Mouse (Mus musculus) CH12.LX (cell line): ENCODE results near the gene AI464131. TPM values are rescaled to one million over a fixed set of nuclear protein-coding genes. Genes with fewer than 3 reads are reported as not detected.

Experiments
- DNase-seq: peaks from one replicate; pipeline ENCODE4 v3.0.0-alpha.2; 2013; ENCODE audit errors: extremely low read depth
- H3K27ac ChIP-seq: 2 replicates; pipeline ENCODE4 v1.5.1; 2012; ENCODE audit warnings: low read depth, mild to moderate bottlenecking, control low read depth, moderate library complexity; ENCODE audit not compliant: insufficient read depth
- H3K27me3 ChIP-seq: replicated peaks from 2 replicates; pipeline ENCODE3; 2012; ENCODE audit warnings: inconsistent platforms
- H3K36me3 ChIP-seq, 2 experiments: replicated peaks in 1 of 2; 2 replicates each; pipeline versions ENCODE3 to v1.6.1; 2012; ENCODE audit warnings: inconsistent platforms in 1 of 2, low read length in 1 of 2, mild to moderate bottlenecking in 1 of 2, mixed read lengths in 1 of 2, moderate library complexity in 1 of 2; ENCODE audit not compliant: control insufficient read depth in 1 of 2, insufficient read depth in 1 of 2
- H3K4me1 ChIP-seq, 2 experiments: 2 replicates each; pipeline ENCODE4 v1.6.1; 2012; ENCODE audit warnings: inconsistent platforms in 1 of 2, moderate library complexity in 1 of 2; ENCODE audit not compliant: insufficient read depth in 2 of 2, control insufficient read depth in 1 of 2
- H3K4me2 ChIP-seq: 2 replicates; pipeline ENCODE4 v1.6.1; 2012; ENCODE audit warnings: low read depth, mild to moderate bottlenecking, control low read depth; ENCODE audit not compliant: poor library complexity, insufficient read depth, severe bottlenecking
- H3K4me3 ChIP-seq, 3 experiments: fragments of 150-350 bp in 1 of 3; sonication (generic) in 1 of 3; replicated peaks in 1 of 3; 2 replicates each; pipeline versions ENCODE3 to v1.5.1; 2011 to 2012; ENCODE audit warnings: low read depth in 2 of 3, low read length in 2 of 3, mild to moderate bottlenecking in 2 of 3, moderate library complexity in 2 of 3, control low read depth in 1 of 3, improper control_type of control experiment in 1 of 3, inconsistent platforms in 1 of 3, mixed read lengths in 1 of 3; ENCODE audit not compliant: poor library complexity in 1 of 3
- H3K79me2 ChIP-seq: replicated peaks from 2 replicates; pipeline ENCODE4 v1.6.1; 2012; ENCODE audit warnings: mild to moderate bottlenecking, moderate library complexity; ENCODE audit not compliant: control insufficient read depth, poor library complexity, insufficient read depth, severe bottlenecking; ENCODE audit errors: extremely low read depth
- H3K9ac ChIP-seq: 2 replicates; pipeline ENCODE4 v1.6.1; 2012; ENCODE audit warnings: low read depth, mild to moderate bottlenecking, control low read depth, moderate library complexity; ENCODE audit not compliant: insufficient read depth
- H3K9me3 ChIP-seq: replicated peaks from 2 replicates; pipeline ENCODE3; 2012; ENCODE audit warnings: low read length, inconsistent platforms, mixed read lengths
- BHLHE40 ChIP-seq: IDR thresholded peaks from 2 replicates; pipeline ENCODE4 v1.6.1; 2011; ENCODE audit warnings: mild to moderate bottlenecking, low read depth, low read length, improper control_type of control experiment
- CHD2 ChIP-seq: IDR thresholded peaks from 2 replicates; pipeline ENCODE4 v1.6.1; 2011; ENCODE audit warnings: low read length, improper control_type of control experiment
- CTCF ChIP-seq, 2 experiments: IDR thresholded peaks in 1 of 2; conservative IDR thresholded peaks in 1 of 2; 2 replicates each; pipeline ENCODE4 v1.5.1; 2011 to 2012; ENCODE audit warnings: low read depth in 2 of 2, low read length in 2 of 2, improper control_type of control experiment in 1 of 2, inconsistent platforms in 1 of 2, mild to moderate bottlenecking in 1 of 2, moderate library complexity in 1 of 2
- E2F4 ChIP-seq: IDR thresholded peaks from 2 replicates; pipeline ENCODE4 v1.6.1; 2011; ENCODE audit warnings: low read depth, low read length, improper control_type of control experiment; ENCODE audit not compliant: insufficient replicate concordance
- ELF1 ChIP-seq: IDR thresholded peaks from 2 replicates; pipeline ENCODE4 v1.6.1; 2014; ENCODE audit warnings: low read depth, mild to moderate bottlenecking, inconsistent platforms, low read length, improper control_type of control experiment
- ETS1 ChIP-seq: conservative IDR thresholded peaks from 2 replicates; pipeline ENCODE4 v1.6.1; 2012; ENCODE audit warnings: low read depth, mild to moderate bottlenecking, inconsistent platforms, low read length, improper control_type of control experiment, moderate library complexity
- GABPA ChIP-seq: IDR thresholded peaks from 2 replicates; pipeline ENCODE4 v1.6.1; 2012; ENCODE audit warnings: low read depth, low read length, improper control_type of control experiment, inconsistent platforms; ENCODE audit not compliant: insufficient replicate concordance
- IRF4 ChIP-seq: IDR thresholded peaks from 2 replicates; pipeline ENCODE4 v1.6.1; 2014; ENCODE audit warnings: low read depth, mild to moderate bottlenecking, inconsistent platforms, low read length, improper control_type of control experiment
- JUN ChIP-seq: IDR thresholded peaks from 2 replicates; pipeline ENCODE4 v1.6.1; 2011; ENCODE audit warnings: low read depth, mild to moderate bottlenecking, low read length, improper control_type of control experiment, moderate library complexity; ENCODE audit not compliant: insufficient read depth
- JUND ChIP-seq: conservative IDR thresholded peaks from 2 replicates; pipeline ENCODE4 v1.6.1; 2011; ENCODE audit warnings: low read depth, low read length, improper control_type of control experiment
- KAT2A ChIP-seq: IDR thresholded peaks from 2 replicates; pipeline ENCODE4 v1.6.1; 2012; ENCODE audit warnings: low read length, improper control_type of control experiment, inconsistent platforms; ENCODE audit not compliant: insufficient replicate concordance
- MAX ChIP-seq: IDR thresholded peaks from 2 replicates; pipeline ENCODE4 v1.6.1; 2011; ENCODE audit warnings: low read length, improper control_type of control experiment
- MEF2A ChIP-seq: IDR thresholded peaks from 2 replicates; pipeline ENCODE4 v1.6.1; 2014; ENCODE audit warnings: low read depth, mild to moderate bottlenecking, inconsistent platforms, low read length, improper control_type of control experiment, borderline replicate concordance
- NELFE ChIP-seq: IDR thresholded peaks from 2 replicates; pipeline ENCODE4 v1.6.1; 2011; ENCODE audit warnings: low read depth, low read length, improper control_type of control experiment
- NRF1 ChIP-seq: IDR thresholded peaks from 2 replicates; pipeline ENCODE4 v1.6.1; 2014; ENCODE audit warnings: low read depth, mild to moderate bottlenecking, inconsistent platforms, low read length, improper control_type of control experiment, moderate library complexity
- PAX5 ChIP-seq: IDR thresholded peaks from 2 replicates; pipeline ENCODE4 v1.6.1; 2012; ENCODE audit warnings: low read length, inconsistent platforms, mixed read lengths
- POLR2AphosphoS2 ChIP-seq: IDR thresholded peaks from 2 replicates; pipeline ENCODE4 v1.6.1; 2011; ENCODE audit warnings: low read depth, low read length, improper control_type of control experiment
- RAD21 ChIP-seq: IDR thresholded peaks from 2 replicates; pipeline ENCODE4 v1.6.1; 2011; ENCODE audit warnings: low read depth, mild to moderate bottlenecking, low read length, improper control_type of control experiment, moderate library complexity
- RCOR1 ChIP-seq: conservative IDR thresholded peaks from 2 replicates; pipeline ENCODE4 v1.6.1; 2012; ENCODE audit warnings: low read depth, mild to moderate bottlenecking, inconsistent platforms, low read length, improper control_type of control experiment
- SIN3A ChIP-seq: IDR thresholded peaks from 2 replicates; pipeline ENCODE4 v1.6.1; 2012; ENCODE audit warnings: low read length, improper control_type of control experiment, inconsistent platforms
- SMC3 ChIP-seq: IDR thresholded peaks from 2 replicates; pipeline ENCODE4 v1.6.1; 2011; ENCODE audit warnings: low read depth, low read length, improper control_type of control experiment
- USF1 ChIP-seq: IDR thresholded peaks from 2 replicates; pipeline ENCODE4 v1.6.1; 2014; ENCODE audit warnings: low read depth, mild to moderate bottlenecking, inconsistent platforms, low read length, improper control_type of control experiment
- USF2 ChIP-seq: conservative IDR thresholded peaks from 2 replicates; pipeline ENCODE4 v1.6.1; 2011; ENCODE audit warnings: low read depth, low read length, improper control_type of control experiment
- ZC3H11A ChIP-seq: IDR thresholded peaks from 2 replicates; pipeline ENCODE4 v1.6.1; 2012; ENCODE audit warnings: low read depth, mild to moderate bottlenecking, inconsistent platforms, low read length, improper control_type of control experiment
- ZMIZ1 ChIP-seq: IDR thresholded peaks from 2 replicates; pipeline ENCODE4 v1.6.1; 2012; ENCODE audit warnings: low read depth, mild to moderate bottlenecking, inconsistent platforms, low read length, improper control_type of control experiment
- ZNF384 ChIP-seq: IDR thresholded peaks from 2 replicates; pipeline ENCODE4 v1.6.1; 2012; ENCODE audit warnings: low read depth, low read length, improper control_type of control experiment, inconsistent platforms
- dilution Hi-C: fragments of 300-500 bp; cut with MboI; formaldehyde crosslinking; loops from 2 replicates; pipeline ENCODE4 v1.14.3; 2020; ENCODE audit warnings: low sequenced_read_pairs; ENCODE audit not compliant: extremely low pct_unique_long_range_greater_than_20kb, extremely low pct_ligation_motif_present
- in situ Hi-C: fragments of 300-500 bp; cut with MboI; formaldehyde crosslinking; loops from 3 replicates; pipeline ENCODE4 v1.14.3; 2019; ENCODE audit warnings: low sequenced_read_pairs, low pct_ligation_motif_present, low pct_unique_long_range_greater_than_20kb, mixed read lengths
- polyA plus RNA-seq: library from polyadenylated mRNA; unstranded; fragments of >175 nt; gene quantifications from 2 replicates; pipeline ENCODE4 v1.2.1, GENCODE M21; 2012; ENCODE audit warnings: low read depth; ENCODE audit not compliant: insufficient read length
- total RNA-seq, 2 experiments: library from RNA; depleted of rRNA; stranded (reverse); fragments of 300-350 nt in 1 of 2; fragments of >200 nt in 1 of 2; gene quantifications; 2 replicates each; pipeline ENCODE4 v1.2.3; 2012 to 2014

AI464131 gene
- total and polyA plus RNA-seq, 3 experiments = 0.04 to 0.10 TPM; not detected in 1

DNA sequence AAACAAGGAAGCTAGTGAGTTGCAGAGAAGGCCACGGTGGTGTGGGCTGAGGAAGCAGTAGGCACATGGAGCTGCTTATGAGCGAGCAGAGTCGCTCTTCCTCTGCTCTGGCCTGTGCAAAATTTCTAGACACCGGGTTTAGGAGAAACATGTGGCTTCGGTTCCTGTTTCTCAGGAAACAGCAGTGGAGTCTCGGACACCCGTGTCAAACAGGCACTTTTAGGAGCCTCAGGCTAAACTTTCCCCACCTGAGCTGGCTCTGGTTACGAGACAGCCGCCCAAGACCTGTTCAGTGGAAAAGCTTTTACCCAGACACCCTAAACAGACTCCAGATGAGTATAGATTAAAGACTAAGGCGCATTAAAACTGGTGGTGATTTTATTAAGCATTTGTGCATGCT is 33.7 kb downstream of the AI464131 start:
- Histone ChIP-seq H3K79me2 (no peaks in the 10 kb centered on the region), H3K4me3 (no peak overlapping the region), H3K4me2 (no peak overlapping the region), H3K9ac (no peak overlapping the region), H3K4me1 (peaks cover 0 to 7% of the 10 kb centered on the region in 2 experiments; a peak in 2 of 4 replicates)
- in situ Hi-C loops = no loop called here
- DNase-seq = no peak
- no peak for TF ChIP-seq RAD21
- no peak for TF ChIP-seq ZC3H11A
- TF ChIP-seq KAT2A = no peak
- TF ChIP-seq JUN = no peak
- TF ChIP-seq BHLHE40 = no peak
- TF ChIP-seq PAX5 = no peak
- TF ChIP-seq CHD2 = no peak
- TF ChIP-seq USF2 = no peak
- TF ChIP-seq USF1 = no peak
- no peak for TF ChIP-seq GABPA
- TF ChIP-seq ELF1 = no peak
- TF ChIP-seq IRF4 = no peak
- TF ChIP-seq SMC3 = no peak
- no peak for TF ChIP-seq MEF2A
- TF ChIP-seq JUND = no peak
- no peak for TF ChIP-seq NRF1
- no peak for TF ChIP-seq ETS1
- no peak for TF ChIP-seq NELFE
- TF ChIP-seq, all 38 proteins: peak for 0
- H3K9me3 ChIP-seq = no peaks in the 10 kb centered on the region
- dilution Hi-C loops = no loop called here
- H3K27me3 ChIP-seq = no peaks in the 10 kb centered on the region
- peaks cover 0 to 2% of the 10 kb centered on the region in 2 experiments for H3K36me3 ChIP-seq
- H3K27ac ChIP-seq = no peak overlapping the region

DNA sequence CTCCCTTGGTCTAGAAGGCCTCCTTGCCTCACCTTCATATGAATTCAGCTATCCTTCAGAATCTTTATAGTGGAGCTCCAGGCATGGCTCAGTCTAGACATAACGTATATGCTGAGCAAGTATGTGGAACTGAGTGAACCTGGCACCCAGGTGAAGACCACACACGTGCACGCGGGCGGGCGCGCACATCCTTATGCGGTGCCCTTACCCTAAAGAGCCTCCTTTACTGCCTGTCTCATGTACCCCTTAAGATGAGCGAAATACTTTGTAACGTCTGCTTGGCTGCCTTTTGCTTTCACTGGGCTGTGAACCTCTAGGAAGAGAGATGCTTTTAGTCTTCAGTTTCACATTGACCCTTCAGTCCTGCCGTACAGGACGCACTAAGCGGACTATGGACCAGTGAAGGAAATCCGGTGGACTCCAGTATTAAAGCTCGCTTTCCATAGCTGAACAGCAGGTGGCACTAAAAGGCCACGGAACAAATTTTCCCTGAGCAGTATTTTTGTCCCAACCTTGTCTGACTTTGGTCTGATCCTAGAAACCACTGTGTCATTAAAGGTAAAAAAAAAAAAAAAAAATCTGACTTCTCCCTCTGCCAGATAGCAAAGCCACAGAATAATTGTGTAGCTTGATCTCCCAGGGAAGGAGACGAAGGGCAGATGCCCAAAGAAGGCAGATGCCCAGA is 34.3 kb downstream of the AI464131 start:
- peaks cover 5% of the 10 kb centered on the region for H3K79me2 ChIP-seq
- in situ Hi-C loops = no loop called here
- no peaks in the 10 kb centered on the region for H3K9me3 ChIP-seq
- TF ChIP-seq E2F4 (no peak), JUN (no peak), ZNF384 (no peak), MAX (no peak), RCOR1 (no peak), SMC3 (peak; percentile 51), SIN3A (no peak), GABPA (no peak), ELF1 (no peak), NRF1 (no peak), POLR2AphosphoS2 (no peak), RAD21 (peak; percentile 72), KAT2A (no peak), ZMIZ1 (no peak), CTCF (conservative IDR thresholded peaks at IDR 0.05 in 1 of 2, IDR thresholded peaks at IDR 0.05 in 1 of 2; ENCODE audit: low read depth in 2 of 2, low read length in 2 of 2) (peak; percentile 23 to 74; a peak in 2 of 4 replicates)
- peaks cover 0 to 2% of the 10 kb centered on the region in 2 experiments for H3K36me3 ChIP-seq
- no peak overlapping the region for H3K4me3 ChIP-seq
- H3K27me3 ChIP-seq = no peaks in the 10 kb centered on the region
- dilution Hi-C loops = no loop called here
- no peak overlapping the region for H3K27ac ChIP-seq
- peaks cover 0 to 7% of the 10 kb centered on the region in 2 experiments; a peak in 2 of 4 replicates for H3K4me1 ChIP-seq
- H3K9ac ChIP-seq = no peak overlapping the region
- H3K4me2 ChIP-seq = no peak overlapping the region
- peak; percentile 21 for DNase-seq
